Mouse (Mus musculus): ENCODE measurements around the gene Rab24. TPM values are rescaled to one million over a fixed set of nuclear protein-coding genes. Genes with fewer than 3 reads are reported as not detected.

Rab24 gene
- total RNA-seq, 2 experiments from 2014 or later, result 31.7 to 32.3 TPM

DNA sequence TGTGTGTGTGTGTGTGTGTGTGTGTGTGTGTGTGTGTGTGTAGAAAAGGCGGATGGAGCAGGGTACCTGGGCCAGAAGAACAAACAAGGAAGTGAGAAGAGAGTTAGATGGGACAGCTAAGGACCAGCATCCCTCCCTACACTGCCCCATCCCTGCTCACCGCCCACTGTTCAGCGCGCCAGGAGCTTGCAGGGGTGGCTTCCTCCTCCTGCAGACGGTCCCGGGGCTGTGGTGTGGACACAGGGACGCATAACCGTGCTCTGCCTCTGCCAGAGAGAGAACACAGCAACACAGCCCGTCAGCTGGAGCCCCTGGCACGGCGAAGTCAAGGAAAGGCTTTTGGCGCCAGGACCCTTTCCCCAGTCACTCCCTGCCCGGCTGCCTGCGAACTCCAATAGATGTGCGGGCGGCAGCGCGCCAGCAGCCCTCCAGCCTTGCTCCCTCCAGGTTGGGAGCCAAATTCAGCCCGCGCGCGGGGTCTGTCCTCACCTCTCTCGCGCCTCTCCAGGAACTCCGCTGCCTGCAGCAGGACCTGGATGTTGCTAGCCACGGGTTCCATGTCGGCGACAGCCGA, 7.5 kb upstream of the Rab24 start:
- DNase-seq (ENCODE audit: low spot score), result no peak

DNA sequence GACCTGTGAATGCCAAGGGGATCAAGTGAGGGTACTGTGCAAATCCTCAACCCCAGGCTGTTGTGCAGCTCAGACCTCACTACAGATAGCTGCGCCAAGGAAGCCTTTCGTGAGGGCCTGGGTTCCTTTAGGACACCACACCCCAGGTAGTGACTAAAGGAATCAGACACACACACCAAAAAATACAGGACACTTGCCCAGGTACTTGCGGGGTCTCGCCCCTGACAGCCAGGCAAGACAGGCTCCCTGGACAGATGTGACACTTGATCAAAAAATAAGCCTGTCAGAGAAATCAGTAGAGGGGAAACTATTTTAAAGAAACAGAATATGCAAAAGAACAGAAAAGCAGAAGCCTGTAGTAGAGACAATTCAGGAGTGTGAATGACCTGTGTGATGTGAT, 6.9 kb upstream of the Rab24 start:
- no peak for DNase-seq (ENCODE audit: low spot score)

DNA sequence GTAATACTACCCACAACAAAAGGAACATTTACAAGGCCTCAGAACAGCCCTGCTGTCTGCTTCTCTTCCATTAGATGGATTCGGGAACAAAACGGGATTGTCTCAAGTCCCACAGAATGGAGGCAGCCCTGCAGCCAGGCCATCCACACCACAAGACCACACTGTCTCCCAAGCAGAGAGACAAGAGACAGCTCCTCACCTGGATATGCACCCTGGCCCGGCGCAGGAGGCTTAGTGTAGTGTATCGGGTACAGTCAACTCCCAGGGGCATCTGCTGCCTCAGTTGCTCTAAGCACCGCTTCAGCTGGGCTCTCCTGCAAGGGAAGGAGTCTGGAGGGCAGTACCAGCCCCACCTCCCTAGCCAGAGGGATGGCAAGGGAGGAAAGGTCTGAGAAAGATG, 6.4 kb upstream of the Rab24 start:
- DNase-seq (ENCODE audit: low spot score), result no peak

DNA sequence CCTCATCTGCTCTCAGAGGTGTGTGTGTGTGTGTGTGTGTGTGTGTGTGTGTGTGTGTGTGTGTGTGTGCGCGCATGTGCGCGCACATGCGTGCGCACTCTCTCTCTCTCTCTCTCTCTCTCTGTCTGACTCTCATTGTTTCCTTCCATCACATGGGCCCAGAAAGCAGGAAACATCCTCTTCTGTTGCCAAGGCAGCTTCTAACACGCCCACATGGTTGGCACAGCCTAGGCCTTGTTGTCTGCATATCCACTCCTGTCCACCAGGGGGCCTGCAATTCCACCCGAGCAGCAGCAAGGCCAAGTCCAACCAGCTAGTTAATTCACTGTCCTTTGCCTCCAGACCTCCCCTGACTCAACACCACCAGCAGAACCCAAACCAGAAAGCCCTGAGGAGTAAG, 5.9 kb upstream of the Rab24 start:
- peak; percentile 82 for DNase-seq (ENCODE audit: low spot score)

DNA sequence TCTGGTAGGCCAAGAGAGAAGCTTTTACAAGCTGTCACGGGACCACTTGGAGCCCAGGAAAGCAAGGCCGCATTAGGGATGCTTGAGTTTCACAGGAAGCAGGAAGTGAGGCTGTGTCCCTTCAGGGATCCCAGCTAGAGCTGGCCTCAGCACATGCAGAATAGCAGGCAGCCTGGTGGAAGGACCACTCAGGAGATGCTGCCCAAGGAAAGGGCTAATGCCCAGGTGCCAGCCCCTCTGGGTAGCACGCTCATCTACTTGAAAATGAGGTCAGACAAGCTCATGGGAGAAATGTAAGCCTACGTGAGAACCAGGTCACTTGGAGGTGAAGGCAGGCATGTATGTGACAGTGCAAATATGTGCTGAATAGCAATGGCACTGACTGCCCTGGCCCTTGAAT, 5.4 kb upstream of the Rab24 start:
- DNase-seq (ENCODE audit: low spot score), result no peak

DNA sequence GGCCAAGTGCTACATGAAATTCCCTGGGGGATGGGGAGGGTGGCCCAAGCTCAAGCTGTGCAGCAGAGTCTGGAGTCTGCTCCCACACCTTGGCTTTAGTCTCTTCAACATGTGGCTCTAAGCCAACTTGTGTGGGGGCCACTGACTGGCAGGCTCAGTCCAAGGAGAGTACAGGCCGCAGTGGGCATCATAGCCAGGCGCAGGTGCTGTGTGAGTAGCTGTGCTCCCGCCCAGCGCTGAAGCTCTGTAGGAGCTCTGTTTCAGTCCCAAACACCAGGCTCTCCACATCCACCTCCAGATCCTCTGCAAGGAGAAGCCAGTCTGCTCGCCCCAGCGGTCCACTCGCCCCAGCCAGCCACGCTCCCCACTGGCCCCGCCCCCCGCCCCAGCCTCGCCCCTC, 3.9 kb upstream of the Rab24 start:
- no peak for DNase-seq (ENCODE audit: low spot score)

DNA sequence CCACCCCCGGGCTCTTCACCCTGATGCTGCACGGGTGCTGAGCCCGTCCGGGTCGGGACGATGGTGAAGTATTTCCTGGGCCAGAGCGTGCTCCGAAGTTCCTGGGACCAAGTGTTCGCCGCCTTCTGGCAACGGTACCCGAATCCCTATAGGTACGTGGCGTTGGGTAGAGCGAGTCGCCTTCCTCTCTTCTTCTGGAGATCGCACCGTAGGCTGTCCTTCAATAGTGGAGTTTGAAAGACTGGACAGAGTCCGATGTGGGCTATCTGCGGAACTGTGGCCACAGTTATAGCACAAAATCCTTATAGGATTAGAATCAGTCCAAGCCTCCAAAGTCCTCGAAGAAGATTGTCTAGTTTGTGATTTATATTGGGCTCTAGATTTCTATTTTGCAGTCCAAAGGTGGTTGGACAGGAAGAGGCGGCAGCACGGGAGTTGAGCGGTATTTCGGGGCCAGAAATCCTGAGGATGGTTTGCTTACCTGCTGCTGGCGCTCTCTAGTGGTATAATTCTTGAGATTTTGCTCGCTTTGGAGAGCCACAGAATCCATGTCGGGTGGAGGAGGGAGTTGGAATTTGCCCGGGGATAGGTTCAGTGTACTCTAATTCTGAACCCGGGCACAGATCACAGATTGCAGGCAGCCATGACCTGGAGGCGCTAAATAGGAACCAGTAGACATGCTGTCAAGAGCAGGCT, 532 bp upstream of the Rab24 start:
- no peak for DNase-seq (ENCODE audit: low spot score)

DNA sequence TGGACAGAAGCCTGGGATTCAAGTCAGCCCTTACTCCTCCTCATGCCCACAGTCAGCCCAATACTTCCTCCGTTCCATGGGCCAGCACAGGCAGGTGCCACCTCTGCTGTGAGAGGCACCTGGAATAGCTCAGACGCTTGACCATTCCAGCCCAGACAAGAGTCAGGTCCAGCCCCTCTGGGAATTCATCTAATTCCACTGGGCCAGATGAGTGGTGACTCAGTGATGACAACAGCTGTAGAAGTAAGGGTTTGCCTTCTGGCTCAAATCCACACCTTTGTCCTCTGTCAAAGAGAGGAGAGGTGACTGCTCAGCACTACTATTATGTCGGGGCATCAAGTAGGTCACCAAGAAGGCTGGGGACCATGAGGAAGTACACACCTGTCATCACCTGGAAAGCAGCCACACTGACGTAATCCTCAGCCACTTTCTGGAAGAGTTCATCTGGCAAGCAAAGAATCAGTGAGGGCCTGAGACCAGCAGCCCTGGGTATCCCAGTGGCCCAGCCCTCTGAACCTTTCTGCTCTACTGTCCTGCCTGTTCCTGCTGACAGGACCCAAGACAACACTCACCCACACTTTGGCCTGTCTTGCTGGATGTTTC, 1.7 kb downstream of the Rab24 start, which contains the start of gene Prelid1:
TSS of gene Prelid1 (plus strand) at position 570 of the 603 bp plus-strand sequence.
- peak; percentile 17 for DNase-seq (ENCODE audit: low spot score)

DNA sequence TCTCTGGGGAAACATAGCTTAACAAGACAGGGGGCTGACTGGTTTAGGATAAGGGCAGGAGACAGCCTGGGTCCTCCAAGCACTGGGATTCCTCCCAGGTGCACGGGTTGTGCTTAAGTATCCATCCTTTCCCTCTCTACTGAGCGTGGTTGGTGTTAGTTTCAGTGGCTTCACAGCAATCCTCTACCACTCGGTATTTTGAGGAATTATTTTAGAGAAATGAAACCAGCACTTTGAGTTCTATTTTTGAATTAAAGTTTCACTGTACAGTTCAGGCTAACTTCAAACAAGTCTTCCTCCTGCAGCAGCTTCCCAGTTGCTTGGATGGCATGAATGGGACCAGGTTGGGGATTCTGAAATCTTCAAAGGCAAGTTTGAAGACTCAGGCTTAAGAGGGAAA, 3.4 kb downstream of the Rab24 start:
- no peak for DNase-seq (ENCODE audit: low spot score)

DNA sequence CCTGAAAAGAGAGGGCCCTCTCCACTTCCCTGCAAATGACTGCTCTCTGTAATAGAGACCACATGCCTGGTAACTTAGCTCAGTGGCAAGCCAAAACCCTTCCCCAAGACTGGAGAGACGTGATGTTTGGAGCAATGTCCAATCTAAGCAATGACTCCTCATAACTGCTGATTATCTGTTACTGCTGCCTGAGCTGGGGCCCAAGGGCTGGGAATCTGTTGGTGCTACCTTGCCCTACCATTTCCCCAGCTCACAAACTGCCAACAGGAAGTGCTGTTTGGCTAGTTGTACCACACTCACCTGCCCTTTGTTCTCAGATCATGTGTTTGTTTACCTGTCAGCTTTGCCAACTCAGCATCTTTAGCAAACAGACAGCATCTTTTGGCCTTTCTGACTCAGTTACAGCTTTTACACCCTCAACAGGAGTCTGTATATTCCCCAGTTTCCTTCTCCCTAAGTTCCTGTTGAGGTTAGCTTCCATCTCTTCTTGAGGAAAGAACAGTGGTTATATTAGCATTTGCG, 6.8 kb downstream of the Rab24 start:
- no peak for DNase-seq (ENCODE audit: low spot score)

DNA sequence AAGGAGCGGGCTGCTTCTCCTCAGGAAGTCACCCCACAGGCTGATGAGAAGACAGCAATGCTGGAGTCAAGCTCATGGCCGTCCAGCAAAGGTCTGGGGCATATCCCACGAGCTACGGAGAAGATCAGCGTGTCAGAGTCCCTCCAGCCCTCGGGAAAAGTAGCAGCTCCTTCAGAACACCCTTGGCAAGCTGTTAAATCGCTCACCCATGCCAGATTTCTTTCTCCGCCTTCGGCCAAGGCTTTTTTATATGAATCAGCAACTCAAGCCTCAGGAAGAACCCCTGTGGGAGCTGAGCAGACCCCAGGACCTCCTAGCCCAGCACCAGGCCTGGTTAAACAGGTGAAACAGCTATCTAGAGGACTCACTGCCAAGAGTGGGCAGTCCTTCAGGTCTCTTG, 8.7 kb downstream of the Rab24 start:
- DNase-seq (ENCODE audit: low spot score), result no peak

DNA sequence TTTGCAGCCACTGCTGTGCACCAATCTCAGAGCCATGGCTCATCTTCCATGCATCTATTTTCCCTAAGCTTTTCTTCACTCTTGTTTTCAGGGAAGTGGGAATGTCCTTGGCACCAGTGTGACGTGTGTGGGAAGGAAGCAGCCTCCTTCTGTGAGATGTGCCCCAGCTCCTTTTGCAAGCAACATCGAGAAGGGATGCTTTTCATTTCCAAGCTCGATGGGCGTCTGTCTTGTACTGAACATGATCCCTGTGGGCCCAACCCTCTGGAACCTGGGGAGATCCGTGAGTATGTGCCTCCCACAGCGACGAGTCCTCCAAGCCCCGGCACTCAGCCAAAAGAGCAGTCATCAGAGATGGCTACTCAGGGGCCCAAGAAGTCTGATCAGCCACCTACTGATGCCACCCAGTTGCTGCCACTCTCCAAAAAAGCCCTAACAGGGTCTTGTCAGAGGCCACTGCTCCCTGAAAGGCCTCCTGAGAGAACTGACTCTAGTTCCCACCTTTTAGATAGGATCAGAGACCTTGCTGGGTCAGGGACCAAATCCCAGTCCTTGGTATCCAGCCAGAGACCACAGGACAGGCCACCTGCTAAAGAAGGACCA, 9.6 kb downstream of the Rab24 start:
- no peak for DNase-seq (ENCODE audit: low spot score)

DNA sequence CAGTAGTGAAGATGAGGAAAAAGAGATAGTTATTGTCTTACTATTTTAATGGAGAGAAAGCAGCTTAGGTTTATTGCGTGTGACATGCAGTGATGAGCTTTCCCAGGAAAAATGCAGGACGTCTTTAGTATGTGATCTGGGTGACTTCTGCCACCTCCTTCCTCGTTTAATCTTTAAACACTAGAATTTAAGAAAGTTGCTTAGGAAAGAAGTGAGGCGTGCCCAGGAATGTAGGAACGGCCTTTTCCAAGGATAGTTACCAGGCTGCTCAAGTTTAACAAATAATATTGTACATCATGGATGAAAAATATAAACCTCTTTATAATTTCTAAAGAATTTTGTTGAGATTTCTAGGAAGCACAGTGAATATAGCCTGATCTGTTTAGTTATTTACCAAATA, 20.8 kb downstream of the Rab24 start:
- DNase-seq (ENCODE audit: low spot score), result no peak

DNA sequence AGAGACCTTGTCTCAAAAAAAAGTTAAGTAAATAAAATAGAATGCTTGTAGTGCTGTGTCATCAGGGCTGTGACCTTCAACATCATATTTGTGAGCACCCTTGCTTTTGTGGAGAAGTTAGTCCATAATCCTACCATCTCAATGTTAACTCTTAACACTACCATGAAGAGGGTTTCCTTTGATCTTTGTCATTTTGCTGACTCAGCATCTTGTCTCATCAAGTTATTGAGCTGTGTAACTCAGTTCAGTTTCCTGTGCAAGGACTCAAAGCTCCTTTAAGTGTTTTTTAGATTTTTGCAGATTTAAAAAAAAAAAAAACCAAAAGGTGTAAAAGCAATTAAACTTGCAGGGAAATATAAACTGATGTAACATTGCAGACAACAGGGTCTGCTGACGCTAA, 25.0 kb downstream of the Rab24 start:
- no peak for DNase-seq (ENCODE audit: low spot score)

DNA sequence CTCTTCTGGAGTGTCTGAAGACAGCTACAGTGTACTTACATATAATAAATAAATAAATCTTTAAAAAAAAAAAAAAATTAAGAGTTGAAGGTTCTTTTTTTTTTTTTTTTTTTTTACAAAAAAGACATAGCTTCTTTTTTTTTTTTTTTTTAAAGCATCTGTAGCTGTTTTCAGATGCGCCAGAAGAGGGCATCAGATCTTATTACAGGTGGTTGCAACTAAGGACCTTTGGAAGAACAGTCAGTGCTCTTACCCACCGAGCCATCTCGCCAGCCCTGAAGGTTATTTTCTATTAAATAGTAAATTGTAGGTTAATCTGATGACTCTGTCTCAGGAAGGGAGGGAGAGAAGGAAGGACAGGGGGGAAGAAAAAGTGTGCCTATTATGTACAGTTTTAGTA, 32.9 kb downstream of the Rab24 start:
- no peak for DNase-seq (ENCODE audit: low spot score)

DNA sequence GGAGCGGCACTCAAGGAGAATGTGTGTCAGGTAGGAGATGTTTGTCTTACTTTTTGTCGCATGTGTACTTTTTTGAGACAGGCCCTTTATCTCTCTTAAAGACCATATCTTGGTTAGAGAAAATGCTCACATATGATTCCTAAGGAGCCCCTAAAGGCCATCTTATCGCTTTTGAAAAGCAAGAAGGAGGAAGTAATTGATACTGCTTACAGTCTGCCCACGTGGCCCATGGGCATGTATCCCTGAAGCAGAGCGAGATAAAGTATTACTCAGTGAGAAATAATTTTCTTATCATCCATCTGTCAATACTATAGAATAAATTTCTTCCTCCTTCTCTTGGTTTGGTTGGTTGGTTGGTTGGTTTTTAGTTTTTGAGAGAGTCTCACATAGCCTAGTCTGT, 44.1 kb downstream of the Rab24 start:
- no peak for DNase-seq (ENCODE audit: low spot score)

DNA sequence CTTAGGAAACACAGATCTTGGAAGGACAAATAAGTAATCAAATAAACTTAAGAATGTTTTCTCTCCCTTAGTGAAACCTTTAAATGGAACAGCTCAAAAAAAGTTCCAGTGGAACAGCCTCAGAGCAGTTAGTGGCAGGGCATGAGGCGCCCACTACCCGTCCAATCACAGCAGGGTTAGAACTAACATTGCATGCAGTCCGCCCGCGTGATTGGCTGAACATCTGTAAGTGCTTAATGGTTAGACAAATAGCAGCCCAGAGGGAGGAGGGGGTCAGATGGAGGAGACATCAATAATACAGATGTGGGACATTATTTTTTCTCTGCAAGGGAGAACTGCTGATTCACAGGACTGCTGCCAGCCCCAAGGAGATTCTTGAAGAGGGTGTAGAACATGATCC, 44.5 kb downstream of the Rab24 start:
- DNase-seq (ENCODE audit: low spot score), result no peak

Other genes starting within 250 kb of the Rab24 start
- gene Uimc1, start 221.6 kb downstream of the Rab24 start, total RNA-seq (2021), result 10 to 100 TPM; 11.1 to 12.5 TPM
- 10 to 100 TPM; 12.1 to 14.5 TPM for gene Zfp346, start 216.6 kb downstream of the Rab24 start, total RNA-seq (2021)
- gene Gm17617, start 188.4 kb downstream of the Rab24 start, total RNA-seq (2021), result not detected
- 1 to 10 TPM; 1.2 to 1.3 TPM for gene Fgfr4, start 169.3 kb downstream of the Rab24 start, total RNA-seq (2021)
- gene Nsd1, start 112.2 kb downstream of the Rab24 start, total RNA-seq (2021), result 10 to 100 TPM; 40.0 to 47.1 TPM
- gene Prelid1, start 1.4 kb downstream of the Rab24 start, total RNA-seq (2021), result 10 to 100 TPM; 14.9 to 18.1 TPM
- not detected for gene Mxd3, start 7.9 kb upstream of the Rab24 start, total RNA-seq (2021)
- gene Lman2, start 40.8 kb upstream of the Rab24 start, total RNA-seq (2021), result 10 to 100 TPM; 33.0 to 38.9 TPM
- under 1 TPM; 0.24 to 0.43 TPM for gene Rgs14, start 47.8 kb upstream of the Rab24 start, total RNA-seq (2021)
- gene Slc34a1, start 76.2 kb upstream of the Rab24 start, total RNA-seq (2021), result under 1 TPM in 1 of 2 experiments, not detected in 1; 0.66 TPM
- gene Pfn3, start 93.3 kb upstream of the Rab24 start, total RNA-seq (2021), result not detected
- under 1 TPM in 1 of 2 experiments, not detected in 1; 0.12 TPM for gene F12, start 104.8 kb upstream of the Rab24 start, total RNA-seq (2021)
- gene Grk6, start 123.1 kb upstream of the Rab24 start, total RNA-seq (2021), result 10 to 100 TPM in 1 of 2 experiments, 1 to 10 TPM in 1; 8.6 to 10.4 TPM
- gene Prr7, start 142.3 kb upstream of the Rab24 start, total RNA-seq (2021), result under 1 TPM in 1 of 2 experiments, not detected in 1; 0.21 TPM
- 1 to 10 TPM; 4.0 to 6.2 TPM for gene Dbn1, start 166.2 kb upstream of the Rab24 start, total RNA-seq (2021)
- gene Pdlim7, start 191.7 kb upstream of the Rab24 start, total RNA-seq (2021), result 100 to 1,000 TPM; 450 to 533 TPM
- gene Dok3, start 207.3 kb upstream of the Rab24 start, total RNA-seq (2021), result 1 to 10 TPM in 1 of 2 experiments, under 1 TPM in 1; 0.93 to 1.0 TPM
- 10 to 100 TPM in 1 of 2 experiments, 1 to 10 TPM in 1; 9.1 to 12.0 TPM for gene Ddx41, start 214.7 kb upstream of the Rab24 start, total RNA-seq (2021)
- gene Fam193b, start 249.2 kb upstream of the Rab24 start, total RNA-seq (2021), result 10 to 100 TPM in 1 of 2 experiments, 1 to 10 TPM in 1; 9.6 to 10.1 TPM